Comparison of ENCODE assay signal across 8 mouse cellular contexts in the genomic region with DNA sequence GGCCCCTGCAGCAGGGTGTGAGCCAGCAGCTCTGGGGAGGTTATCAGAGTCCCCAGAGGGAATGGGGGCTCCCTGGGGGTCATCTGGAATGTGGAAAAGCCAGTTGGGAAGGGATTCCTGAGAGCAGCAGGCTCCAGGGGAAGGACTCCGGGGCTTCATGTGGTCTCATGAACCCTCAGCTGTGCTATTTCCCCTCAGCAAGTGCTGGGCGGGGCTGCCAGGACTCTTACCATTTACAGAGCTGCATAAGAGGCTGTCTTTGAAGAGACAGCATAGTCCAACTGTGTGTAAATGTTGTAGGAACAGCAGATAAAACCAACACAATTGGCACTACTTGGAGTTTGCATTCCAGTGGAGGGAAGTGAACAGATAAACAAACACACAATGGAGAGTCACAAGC.
DNase-seq lines count a peak whose midpoint lies in the region; ATAC-seq lines count a peak whose summit lies in the region.

No protein-coding gene starts in this region.

- ATAC-seq in embryonic facial prominence, embryonic 14.5 days (ENCODE audit: low read depth), result 0 out of 2 replicates have a peak, but pooled peaks have one; percentile 15
- no peak for ATAC-seq in midbrain, embryonic 12.5 days (ENCODE audit: low FRiP score, low read depth)
- no peak for ATAC-seq in midbrain, embryonic 13.5 days
- ATAC-seq in intestine, embryonic 16.5 days, result peak; percentile 31; the same call in 1 of the 2 replicates

- no peak overlapping the region for H3K4me3 ChIP-seq in embryonic facial prominence, embryonic 14.5 days (ENCODE audit: low read depth, low read length)
- H3K4me3 ChIP-seq in embryonic facial prominence, embryonic 10.5 days, result no peak overlapping the region
- H3K4me3 ChIP-seq in midbrain, embryonic 12.5 days, result no peak overlapping the region
- H3K4me3 ChIP-seq in midbrain, embryonic 13.5 days (replicated peaks), result no peak overlapping the region
- H3K4me3 ChIP-seq in intestine, embryonic 16.5 days (ENCODE audit: low read length), result no peak overlapping the region

- peaks cover 8% of the 10 kb centered on the region; the same call in 1 of the 2 replicates for H3K4me1 ChIP-seq in embryonic facial prominence, embryonic 14.5 days (ENCODE audit: control insufficient read depth, insufficient read depth, low read length)
- H3K4me1 ChIP-seq in embryonic facial prominence, embryonic 10.5 days, result peaks cover 13% of the 10 kb centered on the region
- H3K4me1 ChIP-seq in midbrain, embryonic 12.5 days, result no peaks in the 10 kb centered on the region
- no peaks in the 10 kb centered on the region for H3K4me1 ChIP-seq in midbrain, embryonic 13.5 days (replicated peaks)
- H3K4me1 ChIP-seq in intestine, embryonic 16.5 days (ENCODE audit: control insufficient read depth, insufficient read depth, low read length), result peaks cover 5% of the 10 kb centered on the region

- H3K27me3 ChIP-seq in embryonic facial prominence, embryonic 14.5 days (replicated peaks; ENCODE audit: control insufficient read depth, insufficient read depth, low read length), result no peaks in the 10 kb centered on the region
- no peaks in the 10 kb centered on the region for H3K27me3 ChIP-seq in embryonic facial prominence, embryonic 10.5 days (replicated peaks; ENCODE audit: low read depth, poor library complexity, severe bottlenecking)
- H3K27me3 ChIP-seq in midbrain, embryonic 12.5 days, result no peaks in the 10 kb centered on the region
- H3K27me3 ChIP-seq in midbrain, embryonic 13.5 days, result no peaks in the 10 kb centered on the region
- no peaks in the 10 kb centered on the region for H3K27me3 ChIP-seq in intestine, embryonic 16.5 days (replicated peaks; ENCODE audit: control insufficient read depth, insufficient read depth, low read length)

- H3K27ac ChIP-seq in embryonic facial prominence, embryonic 14.5 days (replicated peaks; ENCODE audit: low read depth, low read length), result no peak overlapping the region; the same call in 1 of the 2 replicates
- H3K27ac ChIP-seq in embryonic facial prominence, embryonic 10.5 days (replicated peaks), result no peak overlapping the region
- 0 out of 2 replicates have a peak overlapping the region, but pooled peaks have one; percentile 25 for H3K27ac ChIP-seq in midbrain, embryonic 12.5 days (replicated peaks)
- H3K27ac ChIP-seq in midbrain, embryonic 13.5 days, result no peak overlapping the region
- H3K27ac ChIP-seq in intestine, embryonic 16.5 days (ENCODE audit: low read length), result peak overlapping the region; percentile 51

- no peak overlapping the region for H3K9ac ChIP-seq in embryonic facial prominence, embryonic 14.5 days (ENCODE audit: low read depth, low read length)
- H3K9ac ChIP-seq in midbrain, embryonic 12.5 days (replicated peaks), result no peak overlapping the region
- no peak overlapping the region for H3K9ac ChIP-seq in midbrain, embryonic 13.5 days (replicated peaks)
- H3K9ac ChIP-seq in intestine, embryonic 16.5 days (ENCODE audit: low read depth, low read length), result no peak overlapping the region

- H3K9me3 ChIP-seq in embryonic facial prominence, embryonic 14.5 days (ENCODE audit: control insufficient read depth, low read length), result no peaks in the 10 kb centered on the region
- no peaks in the 10 kb centered on the region for H3K9me3 ChIP-seq in embryonic facial prominence, embryonic 10.5 days
- H3K9me3 ChIP-seq in midbrain, embryonic 12.5 days, result no peaks in the 10 kb centered on the region
- H3K9me3 ChIP-seq in midbrain, embryonic 13.5 days, result no peaks in the 10 kb centered on the region
- H3K9me3 ChIP-seq in intestine, embryonic 16.5 days (ENCODE audit: control insufficient read depth, low read length), result no peaks in the 10 kb centered on the region

- 24% methylated on average over 2 of the region's 2 CpGs for WGBS in embryonic facial prominence, embryonic 14.5 days
- WGBS in embryonic facial prominence, embryonic 10.5 days, result 51% methylated on average over 2 of the region's 2 CpGs
- 44% methylated on average over 2 of the region's 2 CpGs for WGBS in midbrain, embryonic 12.5 days
- WGBS in midbrain, embryonic 13.5 days, result 52% methylated on average over 2 of the region's 2 CpGs
- 27% methylated on average over 2 of the region's 2 CpGs for WGBS in intestine, embryonic 16.5 days

- no peaks in the 10 kb centered on the region for H3K36me3 ChIP-seq in embryonic facial prominence, embryonic 14.5 days (ENCODE audit: control insufficient read depth, insufficient read depth, low read length)
- no peaks in the 10 kb centered on the region for H3K36me3 ChIP-seq in embryonic facial prominence, embryonic 10.5 days (replicated peaks)
- no peaks in the 10 kb centered on the region for H3K36me3 ChIP-seq in midbrain, embryonic 12.5 days
- H3K36me3 ChIP-seq in midbrain, embryonic 13.5 days, result no peaks in the 10 kb centered on the region
- no peaks in the 10 kb centered on the region for H3K36me3 ChIP-seq in intestine, embryonic 16.5 days (ENCODE audit: control insufficient read depth, insufficient read depth, low read length)

- H3K4me2 ChIP-seq in embryonic facial prominence, embryonic 14.5 days (ENCODE audit: low read depth, low read length), result no peak overlapping the region
- H3K4me2 ChIP-seq in midbrain, embryonic 12.5 days (replicated peaks), result no peak overlapping the region
- no peak overlapping the region for H3K4me2 ChIP-seq in midbrain, embryonic 13.5 days (replicated peaks)
- no peak overlapping the region for H3K4me2 ChIP-seq in intestine, embryonic 16.5 days (ENCODE audit: low read depth, low read length)

- DNase-seq in embryonic facial prominence, embryonic 14.5 days (ENCODE audit: low spot score), result peak; percentile 54
- no peak for DNase-seq in embryonic facial prominence, embryonic 10.5 days (ENCODE audit: low spot score)
- peak; percentile 34 to 43 for DNase-seq in thymus, postnatal 36 days
- no peak for DNase-seq in embryo, embryonic 11 days
- no peak for DNase-seq in layer of hippocampus, adult 11-12 months (ENCODE audit: low spot score)

Comparison
In these comparisons a context has a peak if more than half of its experiments do, and no peak if none do; other contexts are left out.
1. DNase-seq: peak in embryonic facial prominence, embryonic 14.5 days (single experiment) and thymus, postnatal 36 days (2 of 2); none in embryonic facial prominence, embryonic 10.5 days (single experiment), embryo, embryonic 11 days (single experiment) and layer of hippocampus, adult 11-12 months (single experiment).
2. H3K27ac ChIP-seq: peak in midbrain, embryonic 12.5 days (single experiment) and intestine, embryonic 16.5 days (single experiment); none in embryonic facial prominence, embryonic 14.5 days (single experiment), embryonic facial prominence, embryonic 10.5 days (single experiment) and midbrain, embryonic 13.5 days (single experiment).
3. ATAC-seq: peak in embryonic facial prominence, embryonic 14.5 days (single experiment) and intestine, embryonic 16.5 days (single experiment); none in midbrain, embryonic 12.5 days (single experiment) and midbrain, embryonic 13.5 days (single experiment).